Mouse (Mus musculus): ENCODE measurements at regions not wholly inside any gene's neighbourhood (a gene's known extent, or its start where the extent isn't known, plus 50 kb on each side); places are given as distances from the start of the nearest gene placed in this dataset.
"Not testable (repeated sequence)": the region's sequence is repeated elsewhere in the genome, so short reads cannot be mapped to it uniquely, and the experiment has no call there.

DNA sequence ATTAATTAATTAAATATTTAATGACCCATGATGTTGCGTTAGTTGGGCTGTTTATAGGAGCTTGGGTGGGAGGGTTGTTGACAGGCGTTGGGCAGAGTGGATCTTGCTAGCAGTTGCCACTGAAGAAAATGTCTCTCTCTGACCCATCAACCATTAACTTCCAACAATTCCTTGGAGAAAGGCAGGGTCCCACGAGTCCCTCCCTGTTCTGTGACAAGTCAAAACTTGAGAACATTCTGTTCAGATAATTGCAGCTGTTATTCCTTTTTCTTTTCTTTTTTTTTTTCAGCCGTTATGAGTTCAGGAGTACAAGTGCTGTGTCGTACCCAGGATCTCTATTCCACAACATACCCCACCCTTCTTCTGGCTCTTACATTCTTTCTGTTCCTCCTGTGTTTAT is 59.8 kb upstream of the Tnfrsf21 start:
- no peak for DNase-seq (ENCODE audit: low spot score in 2 of 2)

DNA sequence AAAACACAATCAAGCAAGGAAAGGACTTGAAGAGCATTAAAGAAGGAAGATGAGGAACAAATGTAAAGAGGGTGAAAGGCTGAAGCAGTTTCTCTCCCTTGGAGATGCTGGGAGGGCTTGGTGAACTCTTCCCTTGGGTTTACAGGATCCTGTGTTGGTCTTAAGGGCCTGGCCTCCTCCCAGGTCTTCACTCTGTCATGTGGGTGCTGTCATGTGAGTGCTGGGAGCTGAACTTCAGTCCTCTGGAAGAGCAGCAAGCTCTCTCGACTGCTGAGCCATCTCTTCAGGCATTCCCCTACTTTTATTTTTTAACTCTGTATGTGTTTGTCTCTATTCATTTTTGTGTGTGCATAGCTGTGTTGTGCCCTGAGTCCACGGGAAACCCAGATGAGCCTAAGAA is 61.6 kb upstream of the Tnfrsf21 start:
- no peak for DNase-seq (ENCODE audit: low spot score in 2 of 2)

DNA sequence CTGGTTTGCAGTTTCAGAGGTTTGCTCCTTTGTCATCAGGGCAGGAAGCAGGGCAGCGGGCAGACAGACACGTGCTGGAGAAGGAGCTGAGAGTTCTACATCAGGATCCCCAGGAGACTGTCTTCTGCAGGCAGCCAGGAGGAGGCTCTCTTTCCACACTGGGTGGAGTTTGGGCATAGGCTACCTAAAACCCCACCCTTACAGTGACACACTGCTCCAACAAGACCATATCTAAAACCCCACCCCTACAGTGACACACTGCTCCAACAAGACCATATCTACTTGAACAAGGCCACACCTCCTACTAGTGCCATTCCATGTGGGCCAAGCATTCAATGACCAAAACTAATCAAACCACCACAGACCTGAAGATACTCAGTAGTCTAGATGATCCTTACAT is 68.0 kb upstream of the Cd2ap start:
- DNase-seq (ENCODE audit: low spot score in 2 of 2) = no peak

DNA sequence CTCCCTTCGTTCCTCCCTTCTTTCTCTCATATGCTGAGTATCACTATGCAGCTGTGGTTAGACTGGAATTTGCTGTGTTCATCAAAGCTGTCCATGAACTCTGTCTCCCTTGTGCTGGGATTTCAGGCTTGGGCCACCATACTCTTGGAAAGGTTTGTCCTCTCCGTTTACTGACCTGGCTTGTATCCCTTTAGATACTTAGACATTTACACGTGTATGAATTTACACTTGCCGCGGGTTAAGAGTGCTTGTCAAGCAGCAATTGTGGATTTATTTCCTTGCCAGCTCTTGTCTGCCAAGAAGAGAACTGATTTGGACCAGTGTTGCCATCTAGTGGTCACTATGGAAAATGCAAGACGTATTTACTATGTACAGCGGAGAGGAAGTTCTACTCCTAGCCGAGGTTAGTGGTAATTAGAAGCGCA is 66.8 kb upstream of the Cd2ap start:
- peak; percentile 57 to 86 for DNase-seq (ENCODE audit: low spot score in 2 of 2)

DNA sequence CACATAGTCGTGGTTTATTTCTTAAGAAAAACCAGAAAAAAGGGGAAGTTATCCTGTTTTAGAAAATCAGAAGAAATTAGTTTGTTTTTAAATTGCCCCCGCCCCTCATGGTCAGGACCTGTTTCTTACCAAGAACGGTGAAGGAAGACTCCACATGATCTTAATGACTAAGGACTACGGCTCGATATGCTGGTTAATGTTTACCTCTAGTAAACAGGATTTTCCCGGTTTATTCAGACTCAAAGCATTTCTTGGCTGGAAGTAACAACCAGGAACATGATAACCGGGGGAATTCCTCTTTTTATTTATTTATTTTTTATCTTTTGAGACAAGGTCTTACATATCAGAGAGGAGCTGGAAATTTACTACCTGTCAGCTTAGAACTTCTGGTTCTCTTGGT is 63.0 kb upstream of the Cd2ap start:
- DNase-seq (ENCODE audit: low spot score in 2 of 2) = no peak

DNA sequence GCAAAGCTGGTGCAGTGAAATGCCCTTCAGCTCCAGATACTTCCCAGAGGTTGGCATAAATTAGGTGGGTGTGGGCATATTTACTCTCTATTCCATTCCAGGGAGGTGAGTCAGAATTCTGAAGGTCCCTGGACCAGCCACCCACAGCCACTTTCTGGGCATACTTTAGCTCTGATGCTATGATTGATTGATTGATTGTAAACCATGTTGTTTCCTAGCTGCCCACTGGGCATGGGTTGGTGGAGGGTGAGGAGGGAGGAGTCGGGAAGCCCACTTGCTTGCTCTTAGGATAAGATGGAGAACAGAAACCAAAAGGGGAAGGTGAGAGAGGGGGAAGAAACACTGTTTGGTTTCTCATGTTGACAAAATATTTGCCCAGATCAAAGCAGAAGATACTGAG is 62.1 kb upstream of the Cd2ap start:
- DNase-seq (ENCODE audit: low spot score in 2 of 2) = no peak

DNA sequence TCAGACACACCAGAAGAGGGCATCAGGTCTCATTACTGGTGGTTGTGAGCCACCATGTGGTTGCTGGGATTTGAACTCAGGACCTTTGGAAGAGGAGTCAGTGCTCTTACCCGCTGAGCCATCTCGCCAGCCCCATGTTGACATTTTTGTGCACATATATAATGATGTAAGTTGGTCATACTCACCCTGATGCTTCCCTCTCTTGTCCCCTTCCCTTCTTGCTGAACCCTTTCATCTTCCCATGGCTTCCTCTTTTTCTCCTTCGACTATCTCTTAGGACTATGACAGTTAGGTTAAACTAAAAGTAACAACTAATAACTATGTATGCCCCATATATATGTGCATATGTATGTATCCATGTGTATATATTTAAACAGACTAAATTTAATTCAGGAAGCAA is 61.0 kb upstream of the Cd2ap start:
- DNase-seq (ENCODE audit: low spot score in 2 of 2) = not testable (repeated sequence)

DNA sequence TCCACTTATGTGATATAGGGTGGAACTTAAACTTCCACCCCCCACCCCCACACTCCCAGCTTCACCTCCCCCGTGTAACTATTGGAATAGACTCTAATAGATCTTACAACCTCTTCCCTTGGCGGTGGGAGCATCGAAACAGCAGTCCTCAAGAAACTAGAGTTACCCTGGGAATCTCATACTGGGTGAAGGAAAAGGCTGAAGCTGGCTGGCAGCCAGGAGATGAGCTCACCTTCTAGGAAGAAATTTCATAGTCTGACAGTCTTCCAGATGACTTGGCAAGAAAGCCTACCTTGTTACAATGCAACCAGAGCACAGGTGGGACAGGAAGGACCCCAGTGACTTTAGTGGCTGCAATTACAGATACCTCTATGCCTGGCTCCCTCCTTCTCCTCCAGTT is 57.6 kb upstream of the Cd2ap start:
- no peak for DNase-seq (ENCODE audit: low spot score in 2 of 2)

DNA sequence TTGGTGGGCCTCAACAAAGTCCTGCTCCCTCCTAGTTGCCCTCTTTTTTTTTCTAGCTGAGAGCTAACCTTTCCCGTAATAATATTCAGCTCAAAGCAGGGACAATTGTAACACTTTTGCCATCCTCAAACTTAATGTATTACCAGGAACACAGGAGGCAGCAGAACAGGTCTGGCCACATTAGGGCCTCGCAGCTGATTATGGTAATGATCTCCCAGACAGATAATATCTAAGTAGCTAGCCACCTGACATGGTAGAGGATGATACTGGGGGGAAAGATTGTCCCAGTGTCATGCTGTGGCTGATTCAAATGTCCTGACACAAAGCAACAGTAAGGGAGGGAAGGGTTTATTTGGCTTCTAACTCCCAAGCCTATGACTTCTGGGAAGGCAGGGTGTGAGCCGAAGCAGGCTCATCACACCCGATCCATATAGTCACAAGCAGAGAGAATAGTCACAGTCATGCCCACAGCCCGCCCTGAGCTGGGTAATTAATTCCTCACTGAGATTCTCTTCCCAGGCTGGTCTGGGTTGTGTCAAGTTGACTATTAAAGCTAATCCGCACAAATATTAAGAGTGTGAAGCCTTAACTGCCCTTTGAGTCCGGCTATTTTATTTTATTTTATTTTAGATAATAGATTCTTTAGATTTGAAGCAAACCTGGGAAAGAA is 57.0 kb upstream of the Cd2ap start:
- no peak for DNase-seq (ENCODE audit: low spot score in 2 of 2)

DNA sequence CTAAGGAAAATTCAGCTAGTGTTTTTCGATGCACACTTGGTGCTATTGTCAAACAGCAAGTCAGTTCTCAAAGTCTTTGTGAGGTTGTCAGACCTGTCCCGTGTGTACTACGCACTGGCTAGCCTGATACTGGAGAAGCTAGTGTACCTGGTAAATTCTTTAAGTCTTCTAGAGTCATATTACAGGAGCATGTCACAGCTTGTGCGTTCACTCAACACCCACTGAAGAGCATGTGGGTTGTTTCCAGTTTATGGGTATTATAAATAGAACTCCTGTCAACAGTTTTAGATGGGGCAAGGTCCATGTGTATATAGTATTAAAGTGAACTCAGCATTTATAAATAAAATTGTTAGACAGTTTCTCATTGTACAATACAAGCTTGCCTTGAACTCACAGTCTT is 50.9 kb upstream of the Cd2ap start:
- no peak for DNase-seq (ENCODE audit: low spot score in 2 of 2)

Data from layer of hippocampus, postnatal 14 days (tissue).